Mouse (Mus musculus) CD8-positive naive resting alpha-beta T cell, adult 2 months (primary cell): Measurements from ENCODE around the gene Fam24a.

Experiments used
- DNase-seq, 2 experiments: peaks; one replicate each; pipeline ENCODE4 v3.0.0; 2022; ENCODE audit warnings: low read depth in 2 of 2, low spot score in 2 of 2

Gene Fam24a

GRCm38 (mm10) chr7:131333564-131333963, at the start of gene Fam24a:
Fam24a (plus strand) TSS chr7:131333864.
- DNase-seq, result no peak

- DNase-seq, result no peak
Observed at GRCm38 (mm10) chr7:131297151-131297550, 36.5 kb upstream of the Fam24a start.

GRCm38 (mm10) chr7:131303340-131303739, 30.3 kb upstream of the Fam24a start:
- DNase-seq, result no peak

GRCm38 (mm10) chr7:131306733-131307132, 26.9 kb upstream of the Fam24a start:
- no peak for DNase-seq

- DNase-seq, result no peak
Observed at GRCm38 (mm10) chr7:131314493-131314892, 19.2 kb upstream of the Fam24a start.

- no peak for DNase-seq
Observed at GRCm38 (mm10) chr7:131317587-131317986, 16.1 kb upstream of the Fam24a start.

DNA sequence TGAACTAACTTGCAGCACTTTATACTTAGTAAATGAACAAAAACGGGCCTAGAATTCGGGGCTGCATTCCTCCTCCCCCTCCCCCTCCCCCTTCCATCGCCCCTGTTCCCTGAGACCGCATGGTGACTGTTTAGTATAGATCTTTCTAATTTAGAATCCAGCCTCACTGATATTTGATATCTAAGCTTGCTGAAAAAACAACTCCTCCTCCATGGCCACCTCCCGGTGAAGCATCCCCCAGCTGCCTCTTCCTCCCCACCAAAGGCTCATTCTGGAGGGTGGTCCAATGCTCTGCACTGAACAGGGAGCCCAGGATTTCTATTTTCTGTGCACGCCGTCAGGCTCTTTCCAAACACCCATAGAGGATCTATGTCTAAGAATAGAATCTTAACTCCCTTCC, 15.3 kb upstream of the Fam24a start:
- DNase-seq, result no peak

DNA sequence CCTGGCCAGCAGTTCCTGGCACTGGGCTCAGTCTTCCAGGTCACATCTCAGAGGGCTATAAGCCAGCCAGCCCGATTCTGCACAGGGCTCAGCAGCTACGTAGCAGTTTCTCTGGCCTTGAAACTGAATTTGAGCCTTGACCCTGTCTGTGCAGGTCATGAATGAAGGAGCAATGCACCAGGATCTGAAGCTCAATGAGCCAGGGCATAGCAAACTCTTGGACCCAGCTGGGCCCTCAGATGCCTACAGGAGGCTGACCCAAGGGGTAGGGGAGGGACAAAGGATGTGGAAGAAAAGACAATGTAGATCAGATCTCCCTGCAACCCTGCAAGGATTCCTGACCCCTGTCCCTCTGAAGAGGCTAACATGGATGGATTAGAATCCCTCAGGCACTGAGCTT, 11.5 kb upstream of the Fam24a start, which contains the start of gene Cuzd1:
TSS of gene Cuzd1 (minus strand) at position 101 of the 400 bp plus-strand sequence.
- DNase-seq, result no peak

DNA sequence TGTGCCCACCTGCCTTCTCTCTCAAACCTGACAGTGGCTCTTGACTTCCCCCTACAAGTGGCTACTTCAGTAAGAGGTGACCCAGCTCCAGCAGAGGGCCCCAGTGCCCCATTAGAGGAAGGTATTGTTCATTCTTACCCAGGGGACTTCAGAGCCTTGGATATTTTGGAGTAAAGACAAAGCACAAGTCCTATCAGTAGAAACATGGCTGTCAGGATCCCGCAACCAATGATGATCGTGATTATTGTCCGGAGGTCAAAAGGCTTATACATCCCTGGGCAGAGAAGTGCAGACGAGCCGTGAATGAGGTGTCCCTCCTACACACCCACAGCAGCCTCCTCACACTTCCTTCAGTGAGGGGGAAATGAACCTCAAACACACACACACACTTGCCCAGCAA, 6.6 kb upstream of the Fam24a start:
- DNase-seq, result no peak

- DNase-seq, result no peak
Observed at GRCm38 (mm10) chr7:131329416-131329815, 4.2 kb upstream of the Fam24a start, which contains the start of gene Fam24b. Fam24b (minus strand) TSS chr7:131329516.

GRCm38 (mm10) chr7:131331688-131332087, 2.0 kb upstream of the Fam24a start:
- DNase-seq, result no peak

- no peak for DNase-seq
Observed at GRCm38 (mm10) chr7:131337502-131338068, 3.9 kb downstream of the Fam24a start.

- DNase-seq, result no peak
Observed at GRCm38 (mm10) chr7:131345856-131346541, 12.3 kb downstream of the Fam24a start.

- no peak for DNase-seq
Observed at GRCm38 (mm10) chr7:131356105-131356504, 22.4 kb downstream of the Fam24a start.

- DNase-seq, result no peak
Observed at GRCm38 (mm10) chr7:131362269-131362614, 28.6 kb downstream of the Fam24a start.

- DNase-seq, result peak; percentile 79 to 83
Observed at GRCm38 (mm10) chr7:131362615-131363300, 29.1 kb downstream of the Fam24a start, which contains the start of gene 2310057M21Rik. 2310057M21Rik (minus strand) TSS chr7:131362759.

DNA sequence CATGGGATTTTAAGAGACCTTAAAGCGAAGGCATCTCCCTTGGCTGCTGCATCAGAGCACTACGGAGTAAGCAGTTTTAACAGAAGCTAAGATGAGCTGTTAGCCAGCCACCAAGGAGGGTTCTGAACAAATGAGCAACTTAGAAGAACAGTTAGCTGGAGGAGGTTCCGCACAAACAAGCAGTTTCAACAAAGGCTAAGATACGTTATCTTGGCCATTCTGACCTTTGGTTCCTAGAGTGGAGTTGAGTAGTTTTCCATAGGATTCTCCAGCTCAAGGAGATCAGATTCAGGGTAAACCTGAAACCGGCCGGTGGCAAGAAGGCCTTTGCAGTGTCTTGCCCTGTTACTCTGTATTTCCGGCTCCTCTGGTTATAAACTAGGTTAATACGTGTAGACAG, 30.5 kb downstream of the Fam24a start:
- no peak for DNase-seq

GRCm38 (mm10) chr7:131370648-131371469, 37.2 kb downstream of the Fam24a start, which contains the start of gene Pstk:
Pstk (plus strand) TSS chr7:131371141.
- peak; percentile 80 to 81 for DNase-seq

DNA sequence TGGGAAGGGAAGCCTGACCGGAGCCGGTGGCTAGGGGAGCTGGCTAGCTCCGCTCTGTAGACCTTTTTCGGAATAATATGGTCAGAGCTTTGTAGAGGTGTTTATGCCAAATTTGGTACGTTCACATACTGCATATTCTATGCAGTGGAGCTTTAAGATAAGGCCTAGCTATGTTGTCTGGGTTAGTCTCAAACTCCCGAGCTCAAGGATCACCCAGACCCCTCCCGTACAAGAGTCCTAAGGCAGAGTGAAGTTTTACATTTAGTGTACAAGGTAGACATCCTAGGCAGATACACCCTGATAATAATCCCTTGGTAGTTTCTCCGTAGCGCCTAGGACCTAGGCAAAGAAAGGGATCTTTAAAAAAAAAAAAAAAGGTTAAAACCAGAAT, 37.8 kb downstream of the Fam24a start:
- no peak for DNase-seq

GRCm38 (mm10) chr7:131371880-131372651, 38.4 kb downstream of the Fam24a start:
- peak in 1 of 2 experiments; percentile 17 for DNase-seq
